Mouse (Mus musculus): ENCODE measurements at regions not wholly inside any gene's neighbourhood (a gene's known extent, or its start where the extent isn't known, plus 50 kb on each side); places are given as distances from the start of the nearest gene placed in this dataset.

DNA sequence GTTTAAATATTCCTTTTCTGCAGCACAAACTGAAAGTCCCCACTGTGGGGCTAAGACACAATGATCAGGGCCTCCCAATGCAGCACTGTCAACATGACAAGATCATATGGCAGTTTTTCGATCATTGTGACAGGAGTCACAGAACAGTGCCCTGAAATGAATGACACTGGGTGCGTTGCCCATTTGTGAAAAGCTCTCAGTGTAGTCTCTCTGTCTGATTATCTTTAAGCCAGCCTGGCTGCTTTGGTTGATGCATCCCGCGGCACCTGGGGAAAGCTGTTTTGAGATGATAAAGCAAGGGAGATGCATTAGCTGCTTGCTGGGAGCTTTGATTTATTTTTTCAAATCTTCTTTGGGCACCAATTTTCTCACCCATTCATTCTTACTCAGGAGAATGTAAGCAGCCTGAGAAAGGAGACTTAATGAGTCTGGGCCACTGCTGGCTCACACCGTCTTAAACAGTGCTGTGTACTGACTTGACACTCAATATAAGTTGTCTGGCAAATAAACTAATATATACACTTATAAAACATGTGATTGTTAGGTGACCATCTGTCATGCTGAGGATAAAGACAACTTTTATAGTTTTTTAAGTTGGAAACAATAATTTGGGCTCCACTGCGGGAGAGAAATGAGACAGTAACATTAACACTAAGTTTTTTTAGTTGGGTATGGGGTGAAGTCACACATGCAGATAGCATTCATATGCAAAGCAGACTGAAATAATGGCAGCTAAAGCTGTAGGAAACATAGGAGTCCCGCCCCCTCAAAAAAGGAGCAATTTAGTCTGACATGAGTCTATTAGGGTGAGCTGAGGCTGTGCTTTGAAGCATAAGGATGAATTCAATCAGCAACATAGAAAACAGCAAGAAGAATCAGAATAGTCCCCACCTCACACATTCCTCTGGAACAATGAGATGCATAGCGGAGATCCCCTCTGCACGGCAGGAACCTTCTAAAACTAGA lies 276.0 kb downstream of the Kcns3 start:
- TF ChIP-seq CHD2 (IDR thresholded peaks at IDR 0.05; ENCODE audit: low read length) (no peak), MAFK (IDR thresholded peaks at IDR 0.05; ENCODE audit: insufficient replicate concordance, low read length) (no peak), CTCF (conservative IDR thresholded peaks at IDR 0.05 in 1 of 2, IDR thresholded peaks at IDR 0.05 in 1 of 2; ENCODE audit: low read depth in 2 of 2, low read length in 2 of 2) (no peak), MXI1 (IDR thresholded peaks at IDR 0.05; ENCODE audit: low read depth, low read length) (no peak), ZKSCAN1 (IDR thresholded peaks at IDR 0.05; ENCODE audit: borderline replicate concordance, low read depth, low read length) (no peak), TBP (conservative IDR thresholded peaks at IDR 0.05; ENCODE audit: low read depth, low read length) (no peak), POLR2A (IDR thresholded peaks at IDR 0.05; ENCODE audit: low read depth, low read length) (no peak), USF1 (IDR thresholded peaks at IDR 0.05; ENCODE audit: low read depth, low read length) (no peak), USF2 (conservative IDR thresholded peaks at IDR 0.05; ENCODE audit: low read depth, low read length) (no peak), ELF1 (IDR thresholded peaks at IDR 0.05; ENCODE audit: low read depth, low read length) (no peak), RCOR1 (conservative IDR thresholded peaks at IDR 0.05; ENCODE audit: low read depth, low read length) (no peak), ZMIZ1 (IDR thresholded peaks at IDR 0.05; ENCODE audit: low read depth, low read length) (no peak), EP300 (IDR thresholded peaks at IDR 0.05; ENCODE audit: low read length) (no peak)

Measured in CH12.LX (cell line).